Mouse (Mus musculus) heart, embryonic 11.5 days (tissue): ENCODE data around the gene Apex1. TPM values are rescaled to one million over a fixed set of nuclear protein-coding genes. Genes with fewer than 3 reads are reported as not detected.
"Not testable (repeated sequence)": the region's sequence is repeated elsewhere in the genome, so short reads cannot be mapped to it uniquely, and the experiment has no call there.

Experiments used
- ATAC-seq: fragments of 200-750 bp; cut with Nextera tagmentation; replicated peaks from 2 replicates; pipeline ENCODE4 v1.8.0; 2017; ENCODE audit warnings: moderate library complexity; ENCODE audit not compliant: insufficient number of reproducible peaks, low FRiP score, low TSS enrichment
- H3K27ac ChIP-seq: fragments of 300-500 bp; sonication (generic); 2 replicates; pipeline ENCODE4 v1.5.1; 2014; ENCODE audit warnings: mild to moderate bottlenecking, low read depth, low read length
- H3K27me3 ChIP-seq: fragments of 300-500 bp; sonication (generic); 2 replicates; pipeline ENCODE4 v1.6.1; 2014; ENCODE audit warnings: mild to moderate bottlenecking, low read length, mixed read lengths; ENCODE audit not compliant: control insufficient read depth, insufficient read depth
- H3K36me3 ChIP-seq: fragments of 300-500 bp; sonication (generic); 2 replicates; pipeline ENCODE4 v1.6.1; 2014; ENCODE audit warnings: mild to moderate bottlenecking, low read length, moderate library complexity, mixed read lengths; ENCODE audit not compliant: control insufficient read depth, insufficient read depth
- H3K4me1 ChIP-seq: fragments of 300-500 bp; sonication (generic); 2 replicates; pipeline ENCODE4 v1.6.1; 2014; ENCODE audit warnings: low read length; ENCODE audit not compliant: control insufficient read depth, insufficient read depth
- H3K4me2 ChIP-seq: fragments of 300-500 bp; sonication (generic); 2 replicates; pipeline ENCODE4 v1.6.1; 2014; ENCODE audit warnings: mild to moderate bottlenecking, moderate library complexity
- H3K4me3 ChIP-seq: fragments of 300-500 bp; sonication (generic); 2 replicates; pipeline ENCODE4 v1.5.1; 2014; ENCODE audit warnings: low read depth, low read length
- H3K9ac ChIP-seq: fragments of 300-500 bp; sonication (generic); 2 replicates; pipeline ENCODE4 v1.6.1; 2014; ENCODE audit warnings: mild to moderate bottlenecking, low read depth, low read length, moderate library complexity
- H3K9me3 ChIP-seq: fragments of 300-500 bp; sonication (generic); replicated peaks from 2 replicates; pipeline ENCODE4 v1.6.1; 2016; ENCODE audit warnings: low read length; ENCODE audit not compliant: control insufficient read depth
- WGBS: fragments of 180-500 bp; shearing (Covaris S2); extraction: QIAGEN DNeasy Blood & Tissue Kit; methylation state at CpG from one replicate; pipeline ENCODE4 v1.1.7; 2014; ENCODE audit not compliant: insufficient replicate concordance; 5-methylcytosine and 5-hydroxymethylcytosine counted together
- polyA plus RNA-seq: library from polyadenylated mRNA; unstranded; fragments of >200 nt; fragmentation: Nextera tagmentation; extraction: Ambion mirVana; gene quantifications from 2 replicates; pipeline ENCODE4 v1.2.1, GENCODE M21; 2014

Apex1 gene
- polyA plus RNA-seq, 1 experiment from 2014 or later = 188 TPM

- H3K4me1 ChIP-seq = no peaks in the 10 kb centered on the region
- no peak overlapping the region for H3K4me3 ChIP-seq
- no peak overlapping the region for H3K9ac ChIP-seq
- no peak overlapping the region for H3K4me2 ChIP-seq
- 50% methylated on average over 1 of the region's 1 CpGs for WGBS
- no peak overlapping the region for H3K27ac ChIP-seq
- no peaks in the 10 kb centered on the region for H3K9me3 ChIP-seq
- no peaks in the 10 kb centered on the region for H3K36me3 ChIP-seq
- ATAC-seq = no peak
- no peaks in the 10 kb centered on the region for H3K27me3 ChIP-seq
Measured at GRCm38 (mm10) chr14:50970822-50971221, 46.1 kb downstream of the Apex1 start.

DNA sequence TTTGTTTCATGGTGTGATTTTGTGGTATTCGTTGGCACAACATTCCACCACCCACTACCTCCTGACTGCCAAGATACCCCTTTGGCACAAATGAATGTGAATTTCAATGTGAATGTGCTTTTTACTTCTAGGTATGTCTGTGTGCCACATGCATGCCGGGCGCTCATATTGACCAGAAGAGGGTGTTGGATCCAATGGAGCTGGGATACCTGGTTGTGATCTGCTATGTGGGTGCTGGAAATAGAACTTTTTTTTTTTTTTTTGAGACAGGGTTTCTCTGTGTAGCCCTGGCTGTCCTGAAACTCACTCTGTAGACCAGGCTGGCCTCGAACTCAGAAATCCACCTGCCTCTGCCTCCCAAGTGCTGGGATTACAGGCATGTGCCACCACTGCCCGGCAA lies 48.3 kb downstream of the Apex1 start:
- not testable (repeated sequence) for H3K4me1 ChIP-seq, H3K4me2 ChIP-seq, H3K36me3 ChIP-seq, ATAC-seq, H3K9ac ChIP-seq, H3K27me3 ChIP-seq, H3K4me3 ChIP-seq, H3K9me3 ChIP-seq, H3K27ac ChIP-seq
- WGBS = 86% methylated on average over 5 of the region's 5 CpGs

GRCm38 (mm10) chr14:50973700-50974099 lies 48.9 kb downstream of the Apex1 start:
- no peak overlapping the region for H3K9ac ChIP-seq
- no peak overlapping the region for H3K4me3 ChIP-seq
- no peak overlapping the region for H3K27ac ChIP-seq
- no peaks in the 10 kb centered on the region for H3K9me3 ChIP-seq
- ATAC-seq = no peak
- WGBS = 43% methylated on average over 4 of the region's 4 CpGs
- H3K27me3 ChIP-seq = no peaks in the 10 kb centered on the region
- no peaks in the 10 kb centered on the region for H3K36me3 ChIP-seq
- no peak overlapping the region for H3K4me2 ChIP-seq
- H3K4me1 ChIP-seq = no peaks in the 10 kb centered on the region

DNA sequence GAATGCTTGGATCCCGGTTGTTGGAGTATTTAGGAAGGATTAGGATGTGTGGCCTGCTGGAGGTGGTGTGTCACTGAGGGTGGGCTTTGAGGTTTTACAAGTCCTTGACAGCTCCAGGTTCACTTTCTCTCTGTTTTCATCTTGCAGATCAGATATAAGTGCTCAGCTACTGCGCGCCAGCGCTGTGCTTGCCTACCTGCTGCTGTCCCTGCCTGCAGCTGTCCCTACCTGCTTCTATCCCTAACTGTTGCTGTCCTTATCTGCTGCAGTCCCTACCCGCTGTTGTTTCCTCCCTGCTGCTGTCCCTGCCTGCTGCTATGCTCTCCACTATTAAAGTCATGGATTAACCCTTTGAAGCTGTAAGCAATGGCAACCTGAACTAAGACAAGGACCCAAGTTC lies 50.2 kb downstream of the Apex1 start:
- no peaks in the 10 kb centered on the region for H3K4me1 ChIP-seq
- H3K27ac ChIP-seq = no peak overlapping the region
- H3K4me3 ChIP-seq = no peak overlapping the region
- H3K27me3 ChIP-seq = no peaks in the 10 kb centered on the region
- WGBS = 45% methylated on average over 5 of the region's 5 CpGs
- no peak overlapping the region for H3K4me2 ChIP-seq
- H3K9ac ChIP-seq = no peak overlapping the region
- no peaks in the 10 kb centered on the region for H3K36me3 ChIP-seq
- H3K9me3 ChIP-seq = no peaks in the 10 kb centered on the region
- ATAC-seq = no peak

GRCm38 (mm10) chr14:50976674-50977073 lies 51.9 kb downstream of the Apex1 start:
- Histone ChIP-seq H3K27ac (no peak overlapping the region), H3K4me1 (no peaks in the 10 kb centered on the region), H3K9ac (no peak overlapping the region), H3K9me3 (no peaks in the 10 kb centered on the region), H3K27me3 (no peaks in the 10 kb centered on the region), H3K36me3 (no peaks in the 10 kb centered on the region), H3K4me2 (peak overlapping the region; percentile 32), H3K4me3 (no peak overlapping the region)
- 25% methylated on average over 9 of the region's 9 CpGs for WGBS
- peak; percentile 58; the same call in 1 of the 2 replicates for ATAC-seq

Other genes with a start within 250 kb of the Apex1 start
- not detected in 2 replicates for gene Olfr747, start 231.8 kb upstream of the Apex1 start, polyA plus RNA-seq
- not detected in 2 replicates for gene Olfr748, start 217.6 kb upstream of the Apex1 start, polyA plus RNA-seq
- not detected in 2 replicates for gene Olfr749, start 179.9 kb upstream of the Apex1 start, polyA plus RNA-seq
- 51.7 and 55.8 TPM in 2 replicates for gene Ttc5, start 139.4 kb upstream of the Apex1 start, polyA plus RNA-seq
- not detected in 2 replicates for gene Ccnb1ip1, start 117.2 kb upstream of the Apex1 start, polyA plus RNA-seq
- gene Parp2, start 117.1 kb upstream of the Apex1 start, polyA plus RNA-seq = 45.2 and 48.5 TPM in 2 replicates
- gene Tep1, start 54.4 kb upstream of the Apex1 start, polyA plus RNA-seq = 4.4 and 6.5 TPM in 2 replicates
- gene Klhl33, start 27.5 kb upstream of the Apex1 start, polyA plus RNA-seq = 0.11 TPM in 1 of 2 replicates, not detected in the other
- gene Osgep, start 75 bp upstream of the Apex1 start, polyA plus RNA-seq = 124 and 136 TPM in 2 replicates
- 30.3 and 33.6 TPM in 2 replicates for gene Pip4p1, start 5.9 kb downstream of the Apex1 start, polyA plus RNA-seq
- gene Pnp, start 6.1 kb downstream of the Apex1 start, polyA plus RNA-seq = 46.6 and 49.6 TPM in 2 replicates
- not detected in 2 replicates for gene Gm49342, start 19.5 kb downstream of the Apex1 start, polyA plus RNA-seq
- gene Pnp2, start 31.0 kb downstream of the Apex1 start, polyA plus RNA-seq = 0.47 and 0.61 TPM in 2 replicates
- 0.23 and 0.24 TPM in 2 replicates for gene Rnase10, start 82.8 kb downstream of the Apex1 start, polyA plus RNA-seq
- not detected in 2 replicates for gene Rnase9, start 116.9 kb downstream of the Apex1 start, polyA plus RNA-seq
- not detected in 2 replicates for gene Rnase11, start 125.2 kb downstream of the Apex1 start, polyA plus RNA-seq
- gene Rnase12, start 132.7 kb downstream of the Apex1 start, polyA plus RNA-seq = 0.46 TPM in 1 of 2 replicates, not detected in the other
- not detected in 2 replicates for gene Olfr750, start 149.5 kb downstream of the Apex1 start, polyA plus RNA-seq
- 11.5 and 12.6 TPM in 2 replicates for gene Rnase4, start 166.1 kb downstream of the Apex1 start, polyA plus RNA-seq
- gene Ang, start 166.2 kb downstream of the Apex1 start, polyA plus RNA-seq = 2.1 and 2.8 TPM in 2 replicates
- gene Eddm3b, start 189.5 kb downstream of the Apex1 start, polyA plus RNA-seq = not detected in 2 replicates
- gene Rnase6, start 198.9 kb downstream of the Apex1 start, polyA plus RNA-seq = not detected in 2 replicates
- not detected in 2 replicates for gene Rnase1, start 221.8 kb downstream of the Apex1 start, polyA plus RNA-seq
- gene Rnase2b, start 237.3 kb downstream of the Apex1 start, polyA plus RNA-seq = not detected in 2 replicates